Mouse (Mus musculus) heart, postnatal 0 days (tissue): ENCODE measurements around the gene Spem2.

Source experiments
- CTCF ChIP-seq: IDR thresholded peaks from 2 replicates; pipeline ENCODE4 v1.5.1; 2016; ENCODE audit warnings: antibody characterized with exemption, control low read depth, low read depth
- EP300 ChIP-seq: IDR thresholded peaks from 2 replicates; pipeline ENCODE4 v1.6.1; 2016; ENCODE audit warnings: antibody characterized with exemption, low read depth

GRCm38 (mm10) chr11:69822080-69822479, 3.8 kb upstream of the Spem2 start, which contains the start of gene Spem1:
- no peak for TF ChIP-seq CTCF
- no peak for TF ChIP-seq EP300
